Mouse (Mus musculus): ENCODE data around the gene Frmd4a. TPM values are rescaled to one million over a fixed set of nuclear protein-coding genes. Genes with fewer than 3 reads are reported as not detected.

Frmd4a gene
- total and polyA plus RNA-seq, 3 experiments = 32.6 to 55.7 (median 43.6) TPM

DNA sequence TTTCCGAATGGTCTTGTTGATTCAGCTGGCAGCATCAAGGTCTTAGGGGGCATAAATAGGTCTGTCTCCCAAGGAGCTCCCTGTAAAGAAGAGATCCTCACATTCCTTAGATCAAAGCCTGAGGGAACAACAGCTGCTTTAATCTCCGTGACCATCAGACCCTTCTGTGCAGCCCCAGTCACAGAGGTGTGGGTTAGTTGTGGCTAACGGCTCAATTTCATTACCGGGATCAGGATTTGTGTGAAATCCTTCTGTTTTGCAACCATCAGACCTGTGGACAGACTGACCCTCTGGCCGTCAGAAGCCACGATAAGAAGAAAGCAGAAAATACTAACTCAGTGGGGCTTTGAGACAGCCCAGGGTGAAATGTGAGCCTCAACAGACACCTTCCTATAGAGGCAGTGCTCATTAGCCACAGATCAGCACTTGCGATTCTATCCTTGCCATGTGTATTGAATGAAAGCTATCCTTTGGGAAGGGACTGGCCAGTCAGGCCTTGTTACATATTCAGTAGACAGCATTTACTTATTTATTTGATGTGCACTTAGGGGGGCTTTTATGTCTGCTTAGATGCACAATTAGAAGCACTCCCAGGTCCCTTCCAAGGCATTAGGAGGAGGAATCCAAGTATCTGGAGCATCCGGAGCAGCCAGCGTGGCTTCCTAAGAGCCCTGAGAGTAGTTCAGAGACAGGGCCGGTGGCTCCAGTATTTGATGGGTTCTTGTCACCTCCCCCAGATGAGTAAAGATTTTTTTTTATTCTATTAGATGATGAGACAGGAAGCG, 524.5 kb downstream of the Frmd4a start:
- TF ChIP-seq CTCF (IDR thresholded peaks at IDR 0.05; ENCODE audit: low read depth, low read length) = no peak
- no peak for TF ChIP-seq POLR2AphosphoS5 (IDR thresholded peaks at IDR 0.05; ENCODE audit: insufficient replicate concordance, low read depth, low read length)
- no peak for TF ChIP-seq GATA2 (IDR thresholded peaks at IDR 0.05; ENCODE audit: borderline replicate concordance, low read depth, low read length)
- TF ChIP-seq GATA1 (IDR thresholded peaks at IDR 0.05; ENCODE audit: borderline replicate concordance, low read length) = no peak
- TF ChIP-seq TAL1 (conservative IDR thresholded peaks at IDR 0.05; ENCODE audit: low read depth, low read length) = no peak
- no peak overlapping the region for H3K4me3 ChIP-seq (ENCODE audit: low read depth, low read length)
- H3K4me1 ChIP-seq (ENCODE audit: insufficient read depth, low read depth, low read length) = peaks cover 8% of the 10 kb centered on the region
- H3K9me3 ChIP-seq (replicated peaks) = no peaks in the 10 kb centered on the region
- peaks cover 64% of the 10 kb centered on the region for H3K27me3 ChIP-seq (ENCODE audit: insufficient read depth, low read length)
- ATAC-seq (ENCODE audit: extremely low read depth, insufficient number of reproducible peaks, low FRiP score, poor library complexity, severe bottlenecking) (no peak), DNase-seq (ENCODE audit: low spot score) (no peak)
- no peaks in the 10 kb centered on the region for H3K36me3 ChIP-seq (replicated peaks)

- ATAC-seq (ENCODE audit: extremely low read depth, insufficient number of reproducible peaks, low FRiP score, poor library complexity, severe bottlenecking) (no peak), DNase-seq (ENCODE audit: low spot score) (no peak)
- no peak for TF ChIP-seq GATA2 (IDR thresholded peaks at IDR 0.05; ENCODE audit: borderline replicate concordance, low read depth, low read length)
- TF ChIP-seq TAL1 (conservative IDR thresholded peaks at IDR 0.05; ENCODE audit: low read depth, low read length) = no peak
- no peak for TF ChIP-seq CTCF (IDR thresholded peaks at IDR 0.05; ENCODE audit: low read depth, low read length)
- H3K4me1 ChIP-seq (ENCODE audit: insufficient read depth, low read depth, low read length) = peaks cover 8% of the 10 kb centered on the region
- no peak overlapping the region for H3K4me3 ChIP-seq (ENCODE audit: low read depth, low read length)
- no peaks in the 10 kb centered on the region for H3K36me3 ChIP-seq (replicated peaks)
- H3K27me3 ChIP-seq (ENCODE audit: insufficient read depth, low read length) = peaks cover 67% of the 10 kb centered on the region
- no peaks in the 10 kb centered on the region for H3K9me3 ChIP-seq (replicated peaks)
Measured at GRCm38 (mm10) chr2:4542629-4543416, 525.3 kb downstream of the Frmd4a start.

DNA sequence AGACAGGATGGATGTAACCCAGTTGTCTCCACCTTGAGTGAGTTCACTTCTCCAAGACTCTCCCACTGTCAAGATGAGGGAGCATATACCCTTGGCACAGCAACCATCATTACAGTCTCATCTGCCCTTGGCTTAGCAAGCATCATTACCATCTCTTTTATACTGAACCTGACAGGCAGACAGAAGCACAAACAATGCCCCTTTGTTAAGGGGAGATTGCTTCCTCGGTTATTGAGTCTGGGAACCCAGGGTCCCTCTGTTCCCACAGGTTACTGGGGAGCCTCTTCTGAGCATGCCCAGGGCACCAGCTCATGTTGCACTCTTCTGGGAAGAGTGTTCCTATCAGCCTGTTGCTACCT, 525.9 kb downstream of the Frmd4a start:
- Histone ChIP-seq H3K36me3 (replicated peaks) (no peaks in the 10 kb centered on the region), H3K4me1 (ENCODE audit: insufficient read depth, low read depth, low read length) (peaks cover 8% of the 10 kb centered on the region)

DNA sequence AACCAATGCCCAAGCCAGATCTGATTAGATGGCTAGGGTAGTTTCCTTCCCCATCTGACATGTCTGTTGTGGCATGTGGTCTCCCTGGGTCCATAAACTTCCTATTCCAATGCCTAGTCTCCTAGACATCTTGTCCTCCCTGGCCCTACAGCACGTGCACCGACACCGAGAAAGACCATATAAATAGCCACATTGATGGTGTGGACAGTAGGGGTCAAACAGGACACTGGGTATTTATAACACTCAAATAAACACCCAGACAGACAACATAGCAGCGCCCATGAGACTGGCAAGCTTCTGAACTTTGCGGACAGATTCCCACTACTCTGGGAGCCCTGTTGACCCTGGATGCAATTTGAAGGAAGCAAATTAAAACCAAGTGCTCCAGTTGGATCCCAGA, 526.8 kb downstream of the Frmd4a start:
- no peak for TF ChIP-seq TAL1 (conservative IDR thresholded peaks at IDR 0.05; ENCODE audit: low read depth, low read length)
- no peak for TF ChIP-seq GATA2 (IDR thresholded peaks at IDR 0.05; ENCODE audit: borderline replicate concordance, low read depth, low read length)
- TF ChIP-seq POLR2AphosphoS5 (IDR thresholded peaks at IDR 0.05; ENCODE audit: insufficient replicate concordance, low read depth, low read length) = no peak
- TF ChIP-seq CTCF (IDR thresholded peaks at IDR 0.05; ENCODE audit: low read depth, low read length) = no peak
- TF ChIP-seq GATA1 (IDR thresholded peaks at IDR 0.05; ENCODE audit: borderline replicate concordance, low read length) = no peak
- no peaks in the 10 kb centered on the region for H3K9me3 ChIP-seq (replicated peaks)
- peaks cover 61% of the 10 kb centered on the region for H3K27me3 ChIP-seq (ENCODE audit: insufficient read depth, low read length)
- no peaks in the 10 kb centered on the region for H3K36me3 ChIP-seq (replicated peaks)
- no peak overlapping the region for H3K4me3 ChIP-seq (ENCODE audit: low read depth, low read length)
- no peak for DNase-seq (ENCODE audit: low spot score)
- ATAC-seq (ENCODE audit: extremely low read depth, insufficient number of reproducible peaks, low FRiP score, poor library complexity, severe bottlenecking) = no peak
- peaks cover 11% of the 10 kb centered on the region for H3K4me1 ChIP-seq (ENCODE audit: insufficient read depth, low read depth, low read length)

More for the DNA sequence above, 525.9 kb downstream of the Frmd4a start:
- DNase-seq (ENCODE audit: low spot score) (no peak), ATAC-seq (ENCODE audit: extremely low read depth, insufficient number of reproducible peaks, low FRiP score, poor library complexity, severe bottlenecking) (no peak)
- no peak overlapping the region for H3K4me3 ChIP-seq (ENCODE audit: low read depth, low read length)
- no peak for TF ChIP-seq CTCF (IDR thresholded peaks at IDR 0.05; ENCODE audit: low read depth, low read length)
- TF ChIP-seq GATA1 (IDR thresholded peaks at IDR 0.05; ENCODE audit: borderline replicate concordance, low read length) = no peak
- no peak for TF ChIP-seq GATA2 (IDR thresholded peaks at IDR 0.05; ENCODE audit: borderline replicate concordance, low read depth, low read length)
- no peak for TF ChIP-seq POLR2AphosphoS5 (IDR thresholded peaks at IDR 0.05; ENCODE audit: insufficient replicate concordance, low read depth, low read length)
- no peak for TF ChIP-seq TAL1 (conservative IDR thresholded peaks at IDR 0.05; ENCODE audit: low read depth, low read length)
- H3K9me3 ChIP-seq (replicated peaks) = no peaks in the 10 kb centered on the region
- peaks cover 61% of the 10 kb centered on the region for H3K27me3 ChIP-seq (ENCODE audit: insufficient read depth, low read length)

GRCm38 (mm10) chr2:4545261-4545660, 527.7 kb downstream of the Frmd4a start:
- Histone ChIP-seq H3K36me3 (replicated peaks) (no peaks in the 10 kb centered on the region), H3K4me1 (ENCODE audit: insufficient read depth, low read depth, low read length) (peaks cover 10% of the 10 kb centered on the region; the same call in 1 of the 2 replicates), H3K27me3 (ENCODE audit: insufficient read depth, low read length) (peaks cover 56% of the 10 kb centered on the region), H3K4me3 (ENCODE audit: low read depth, low read length) (no peak overlapping the region), H3K9me3 (replicated peaks) (no peaks in the 10 kb centered on the region)
- no peak for ATAC-seq (ENCODE audit: extremely low read depth, insufficient number of reproducible peaks, low FRiP score, poor library complexity, severe bottlenecking)
- TF ChIP-seq POLR2AphosphoS5 (IDR thresholded peaks at IDR 0.05; ENCODE audit: insufficient replicate concordance, low read depth, low read length) (no peak), GATA2 (IDR thresholded peaks at IDR 0.05; ENCODE audit: borderline replicate concordance, low read depth, low read length) (no peak), TAL1 (conservative IDR thresholded peaks at IDR 0.05; ENCODE audit: low read depth, low read length) (no peak)
- DNase-seq (ENCODE audit: low spot score) = no peak

DNA sequence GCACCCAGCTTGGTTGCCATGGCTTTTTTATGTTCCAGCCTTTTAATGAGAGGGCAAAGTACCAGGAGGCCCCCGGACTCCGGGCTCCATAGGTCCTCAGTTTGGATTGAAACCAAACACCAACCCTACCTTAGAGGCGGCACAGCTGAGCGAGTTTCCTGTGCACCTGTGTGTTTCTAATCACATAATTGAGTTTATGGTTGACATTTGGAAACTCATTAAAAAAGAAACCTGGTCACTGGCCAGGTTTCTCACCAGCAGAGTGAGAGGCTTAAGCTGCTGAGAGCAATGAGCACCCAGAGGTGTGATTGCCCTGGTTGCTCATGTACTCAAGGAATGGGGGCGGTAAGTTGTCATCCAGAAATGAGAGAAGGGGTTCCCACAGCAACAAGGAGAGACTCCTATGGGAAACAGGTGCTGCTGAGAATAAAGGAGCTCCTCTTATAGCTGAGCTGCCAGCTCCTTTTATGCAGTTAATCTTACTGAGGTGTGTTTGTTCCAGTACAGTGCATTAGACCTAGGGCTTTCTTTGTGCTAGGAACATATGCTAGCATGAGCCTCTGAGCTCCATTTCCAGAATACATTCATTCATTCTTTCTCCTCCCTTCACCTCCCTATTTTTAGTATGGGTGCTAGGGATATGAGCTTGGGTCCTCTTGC, 529.6 kb downstream of the Frmd4a start:
- Histone ChIP-seq H3K4me3 (ENCODE audit: low read depth, low read length) (no peak overlapping the region), H3K27me3 (ENCODE audit: insufficient read depth, low read length) (peaks cover 39% of the 10 kb centered on the region), H3K4me1 (ENCODE audit: insufficient read depth, low read depth, low read length) (peaks cover 24% of the 10 kb centered on the region), H3K36me3 (replicated peaks) (no peaks in the 10 kb centered on the region), H3K9me3 (replicated peaks) (no peaks in the 10 kb centered on the region)
- DNase-seq (ENCODE audit: low spot score) (no peak), ATAC-seq (ENCODE audit: extremely low read depth, insufficient number of reproducible peaks, low FRiP score, poor library complexity, severe bottlenecking) (no peak)
- TF ChIP-seq GATA1 (IDR thresholded peaks at IDR 0.05; ENCODE audit: borderline replicate concordance, low read length) (no peak), TAL1 (conservative IDR thresholded peaks at IDR 0.05; ENCODE audit: low read depth, low read length) (no peak), CTCF (IDR thresholded peaks at IDR 0.05; ENCODE audit: low read depth, low read length) (no peak), POLR2AphosphoS5 (IDR thresholded peaks at IDR 0.05; ENCODE audit: insufficient replicate concordance, low read depth, low read length) (no peak), GATA2 (IDR thresholded peaks at IDR 0.05; ENCODE audit: borderline replicate concordance, low read depth, low read length) (no peak)

Measured in G1E (cell line).